Mouse (Mus musculus) Patski (cell line): ENCODE measurements around the gene Vgll4. TPM values are rescaled to one million over a fixed set of nuclear protein-coding genes. Genes with fewer than 3 reads are reported as not detected.

Experiments used
- ATAC-seq: fragments of 100-300 bp; one replicate; pipeline ENCODE4 v1.8.0; 2021
- CTCF ChIA-PET: fragments of 350-600 bp; sonication (Branson Sonifier 250); formaldehyde crosslinking; loops from one replicate; lab custom pipeline; 2022; ENCODE audit warnings: inconsistent platforms; lab: Charles Lee
- POLR2A ChIA-PET: fragments of 350-600 bp; sonication (Branson Sonifier 250); formaldehyde crosslinking; loops from one replicate; lab custom pipeline; 2022; ENCODE audit warnings: antibody characterized with exemption, inconsistent platforms; lab: Charles Lee
- DNase-seq: peaks from one replicate; pipeline ENCODE4 v3.0.0-alpha.2; 2011; ENCODE audit warnings: low read depth, low spot score
- H3K27me3 ChIP-seq: fragments of 371-371 bp; one replicate; pipeline ENCODE4 v1.5.1; 2021
- CTCF ChIP-seq: fragments of 100-300 bp; IDR thresholded peaks from one replicate; pipeline ENCODE4 v1.5.1; 2021
- in situ Hi-C: fragments of 300-500 bp; cut with MboI; formaldehyde crosslinking; loops from 3 replicates; pipeline ENCODE4 v1.11.1; 2018; ENCODE audit warnings: low pct_unique_long_range_greater_than_20kb, mixed read lengths
- polyA plus RNA-seq: library from polyadenylated mRNA; unstranded; gene quantifications from one replicate; pipeline ENCODE4 v1.2.3, GENCODE M21; 2021

The Vgll4 gene
- polyA plus RNA-seq = 98.0 TPM

DNA sequence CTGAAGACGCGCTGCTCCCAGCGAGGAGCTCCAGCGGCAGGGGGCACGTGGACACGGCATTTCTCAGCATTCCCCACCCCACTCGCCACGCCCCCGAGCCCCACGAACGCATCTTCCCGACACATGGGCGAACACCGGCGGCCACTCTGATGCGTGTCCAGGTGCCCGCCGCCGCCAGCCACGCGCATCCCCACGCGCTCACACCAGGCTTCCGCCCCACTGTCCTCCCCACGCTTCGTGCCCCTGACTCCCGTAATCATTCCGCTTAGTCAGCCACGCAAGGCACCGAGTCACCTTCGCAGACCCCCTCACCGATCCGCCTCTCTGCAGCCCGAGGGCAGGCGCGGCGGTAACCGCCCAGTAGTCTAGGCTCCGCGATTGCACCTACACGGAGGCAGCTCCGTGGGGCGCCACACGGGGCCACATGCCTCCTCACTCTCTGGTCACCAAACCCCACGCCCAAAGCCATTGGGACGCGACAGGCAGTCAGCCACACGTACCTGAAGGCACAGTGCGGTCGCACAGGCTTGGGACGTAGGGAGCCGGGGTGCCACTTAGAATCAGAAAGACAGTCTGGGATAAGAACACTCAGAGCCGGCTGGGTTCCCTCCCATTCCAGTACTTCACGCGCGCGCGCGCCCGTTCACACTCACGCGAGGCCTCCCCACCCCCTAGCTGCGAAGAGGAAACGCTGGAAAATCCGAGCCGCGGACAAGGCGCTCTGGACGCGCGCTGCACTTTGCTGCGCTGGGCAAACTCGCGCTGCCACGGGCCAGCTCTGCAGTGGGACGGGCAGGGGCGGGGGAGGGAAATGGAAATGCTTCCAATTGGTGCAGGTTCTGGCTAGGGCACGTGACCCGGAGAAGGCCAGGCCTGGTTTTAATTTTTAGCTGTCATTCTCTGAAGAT lies at the start of gene Vgll4:
Gene Vgll4 (minus strand): TSS at position 782 of the 908 bp plus-strand sequence.
- H3K27me3 ChIP-seq = no peaks in the 10 kb centered on the region
- no peak for TF ChIP-seq CTCF
- DNase-seq = no peak
- peak; percentile 7 for ATAC-seq
- CTCF ChIA-PET = interaction anchor here (1.1 to 2.7 kb wide), 3 partner anchors 15 to 40 kb away, joined by 3 to 14 read pairs (median 8); no protein-coding TSS in a partner anchor
- POLR2A ChIA-PET = interaction anchor here (0.8 to 6.2 kb wide), 5 partner anchors 15 to 42 kb away, joined by 3 to 35 read pairs (median 3); no protein-coding TSS in a partner anchor
- in situ Hi-C loops = loop anchor here (5.0 kb wide), 1 partner anchor 37 kb away; no protein-coding TSS in a partner anchor

DNA sequence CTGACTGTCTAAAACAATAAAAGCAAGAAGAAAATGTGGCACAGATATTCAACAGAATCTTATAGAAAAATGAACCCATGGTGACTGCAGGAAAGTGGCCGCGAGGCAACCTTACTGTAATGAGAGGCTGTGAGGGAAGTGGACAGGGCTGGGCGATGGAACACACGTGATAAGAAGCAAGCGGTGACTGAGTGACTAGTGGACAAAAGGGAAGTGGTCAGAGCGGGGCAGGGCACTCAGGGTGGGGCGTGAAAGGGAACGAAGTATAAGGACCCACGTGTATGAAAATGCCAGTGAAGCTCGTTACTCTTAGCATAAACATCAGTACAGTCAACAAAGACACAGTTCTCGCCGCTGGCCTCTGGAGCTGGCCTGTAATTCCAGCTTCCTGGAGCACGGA lies 45.7 kb upstream of the Vgll4 start:
- no peaks in the 10 kb centered on the region for H3K27me3 ChIP-seq
- in situ Hi-C loops = no loop called here
- CTCF ChIA-PET = interaction anchor here (0.7 to 12.0 kb wide), 4 partner anchors 13 to 295 kb away, joined by 3 to 153 read pairs (median 10); no protein-coding TSS in a partner anchor
- POLR2A ChIA-PET = no interaction called here
- DNase-seq (no peak), ATAC-seq (no peak)
- TF ChIP-seq CTCF = no peak

DNA sequence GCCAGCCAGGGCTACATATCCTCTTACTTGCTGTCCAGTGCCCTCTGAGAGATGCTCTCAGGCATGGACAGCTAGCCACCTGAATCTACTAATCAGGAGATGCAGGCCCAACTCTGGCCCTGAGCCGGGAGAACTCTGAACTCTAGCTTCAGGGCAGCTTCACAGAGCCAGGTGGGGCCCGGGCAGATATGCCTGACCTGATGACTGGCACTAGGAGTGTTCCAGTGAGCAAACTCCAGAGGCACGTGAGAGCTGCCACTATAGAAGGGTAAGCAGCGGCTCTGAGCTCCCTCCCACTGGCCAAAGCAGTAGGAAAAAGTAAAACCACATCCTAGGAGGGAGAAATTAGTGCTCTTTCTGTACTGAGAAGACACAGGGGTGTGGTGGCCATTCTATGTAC lies 43.8 kb upstream of the Vgll4 start:
- ChIA-PET POLR2A (no interaction called here), CTCF (interaction anchor here (1.2 to 12.0 kb wide), 3 partner anchors 15 to 293 kb away, joined by 3 to 153 read pairs (median 16); no protein-coding TSS in a partner anchor)
- H3K27me3 ChIP-seq = no peaks in the 10 kb centered on the region
- no peak for DNase-seq
- TF ChIP-seq CTCF = no peak
- no peak for ATAC-seq
- in situ Hi-C loops = loop anchor here (5.0 kb wide), 1 partner anchor 291 kb away; no protein-coding TSS in a partner anchor

DNA sequence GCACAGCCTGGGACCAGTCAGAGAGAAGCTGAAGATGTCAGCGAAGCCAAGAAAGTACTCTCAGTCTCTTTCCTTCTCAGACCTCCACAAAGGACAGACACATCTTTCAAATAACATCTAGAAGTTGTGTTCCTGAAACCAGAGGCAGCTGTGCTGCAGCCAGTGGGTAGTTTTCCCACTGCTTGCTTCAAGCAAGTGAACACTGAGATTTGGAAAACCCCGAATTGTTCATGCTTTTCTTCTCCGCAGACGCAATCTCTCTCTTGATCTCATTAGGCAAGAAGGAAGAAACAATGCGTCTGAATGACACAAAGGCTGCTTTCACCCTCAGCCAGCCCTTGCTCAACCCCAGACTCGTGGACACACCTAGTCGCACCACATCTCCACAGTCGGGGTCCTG lies 42.0 kb upstream of the Vgll4 start:
- DNase-seq (no peak), ATAC-seq (no peak)
- CTCF ChIA-PET = interaction anchor here (1.3 to 12.0 kb wide), 2 partner anchors 17 to 83 kb away, joined by 3 to 153 read pairs; no protein-coding TSS in a partner anchor
- POLR2A ChIA-PET = interaction anchor here (0.9 kb wide), 1 partner anchor 43 kb away, joined by 3 read pairs; no protein-coding TSS in a partner anchor
- no peak for TF ChIP-seq CTCF
- in situ Hi-C loops = loop anchor here (5.0 kb wide), 1 partner anchor 289 kb away; no protein-coding TSS in a partner anchor
- H3K27me3 ChIP-seq = no peaks in the 10 kb centered on the region

DNA sequence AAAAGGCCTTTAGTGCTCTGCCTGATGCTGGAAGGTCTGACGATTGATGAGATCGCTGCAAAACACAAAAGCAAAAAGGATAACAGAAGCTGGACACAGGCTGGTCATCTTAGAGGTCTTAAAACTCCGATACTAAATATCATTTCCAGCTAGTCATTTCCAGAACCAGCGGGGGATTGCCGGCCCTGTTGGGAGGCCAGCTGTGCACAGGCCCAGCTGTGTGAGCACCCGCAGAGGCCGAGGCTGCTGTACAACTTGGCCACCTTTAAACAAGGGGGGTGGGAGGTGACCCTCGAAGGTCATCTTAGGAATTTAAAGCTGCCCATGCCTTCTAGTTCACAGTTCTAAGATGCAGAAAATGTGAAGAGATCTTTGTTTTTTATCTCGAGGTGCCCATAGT lies 41.0 kb upstream of the Vgll4 start:
- DNase-seq (no peak), ATAC-seq (no peak)
- POLR2A ChIA-PET = no interaction called here
- in situ Hi-C loops = loop anchor here (5.0 kb wide), 1 partner anchor 289 kb away; no protein-coding TSS in a partner anchor
- no peak for TF ChIP-seq CTCF
- H3K27me3 ChIP-seq = no peaks in the 10 kb centered on the region
- CTCF ChIA-PET = interaction anchor here (1.3 to 12.0 kb wide), 2 partner anchors 18 to 82 kb away, joined by 3 to 153 read pairs; no protein-coding TSS in a partner anchor

DNA sequence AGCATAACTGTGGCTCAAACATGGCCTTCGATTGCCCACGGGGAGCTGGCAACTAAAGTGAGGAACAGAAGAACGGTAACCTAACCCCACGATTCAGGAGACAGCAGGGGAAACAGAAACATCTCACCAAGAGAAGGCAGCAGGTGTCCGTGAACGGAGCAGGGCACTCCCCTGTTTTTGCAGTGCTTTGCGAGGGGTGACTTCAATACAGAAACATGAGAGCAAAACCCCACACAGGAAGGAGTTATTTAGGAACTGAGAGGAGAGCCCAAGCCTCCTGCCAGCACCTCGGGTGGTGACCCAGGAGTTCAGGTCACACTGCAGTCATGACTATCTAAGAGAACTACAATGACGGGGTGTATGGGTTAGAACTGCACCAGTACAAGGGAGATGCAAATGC lies 40.5 kb upstream of the Vgll4 start:
- ChIA-PET CTCF (interaction anchor here (1.6 to 12.0 kb wide), 2 partner anchors 19 to 81 kb away, joined by 4 to 153 read pairs; no protein-coding TSS in a partner anchor), POLR2A (no interaction called here)
- TF ChIP-seq CTCF = no peak
- no peaks in the 10 kb centered on the region for H3K27me3 ChIP-seq
- in situ Hi-C loops = loop anchor here (5.0 kb wide), 1 partner anchor 288 kb away; no protein-coding TSS in a partner anchor
- DNase-seq (no peak), ATAC-seq (no peak)

DNA sequence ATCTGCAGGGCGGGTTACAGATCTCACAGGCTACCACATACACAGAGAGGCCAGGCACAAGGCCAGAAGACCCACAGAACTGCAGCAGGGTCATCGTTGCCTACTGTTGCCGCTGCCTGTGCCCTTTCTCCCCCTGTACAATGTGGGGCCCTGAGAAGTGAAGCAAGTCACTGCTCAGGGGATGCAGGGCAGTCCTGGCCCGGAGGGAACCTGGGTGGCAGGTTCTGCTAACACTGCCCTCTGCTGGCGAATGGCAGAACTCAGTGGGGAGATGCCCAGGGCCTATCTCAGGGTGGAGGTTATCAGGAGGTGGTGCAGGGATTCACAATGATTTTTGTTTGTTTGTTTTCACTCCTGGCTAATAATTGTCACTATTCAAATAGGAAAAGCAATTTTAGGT lies 37.9 kb upstream of the Vgll4 start:
- DNase-seq (no peak), ATAC-seq (peak; percentile 56)
- in situ Hi-C loops = loop anchor here (5.0 kb wide), 1 partner anchor 75 kb away; no protein-coding TSS in a partner anchor
- no peaks in the 10 kb centered on the region for H3K27me3 ChIP-seq
- no peak for TF ChIP-seq CTCF
- ChIA-PET POLR2A (no interaction called here), CTCF (interaction anchor here (0.8 to 12.0 kb wide), 12 partner anchors 10 to 283 kb away, joined by 3 to 153 read pairs (median 4); no protein-coding TSS in a partner anchor)

DNA sequence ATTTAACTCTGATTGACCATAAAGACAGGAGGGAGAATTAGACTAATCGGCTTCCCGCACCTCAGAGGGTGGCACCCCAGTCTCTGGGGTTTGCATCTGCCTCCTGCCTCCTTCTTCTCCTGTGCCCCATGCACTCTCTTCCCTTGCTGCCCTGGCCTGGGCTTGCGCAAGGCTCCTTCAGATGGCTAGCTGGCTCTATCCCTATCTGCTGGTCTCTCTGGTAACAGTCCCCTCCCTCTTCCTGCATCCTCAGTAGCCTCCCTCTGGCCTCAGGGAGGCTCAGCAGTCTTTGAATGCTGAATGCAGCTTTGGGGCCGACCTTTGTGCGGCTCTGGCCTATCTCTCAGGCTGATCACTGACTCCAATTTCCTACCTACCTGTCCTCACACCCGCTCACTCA lies 37.2 kb upstream of the Vgll4 start:
- DNase-seq (no peak), ATAC-seq (no peak)
- CTCF ChIA-PET = interaction anchor here (0.8 to 12.0 kb wide), 10 partner anchors 11 to 282 kb away, joined by 3 to 153 read pairs (median 4); no protein-coding TSS in a partner anchor
- no peaks in the 10 kb centered on the region for H3K27me3 ChIP-seq
- POLR2A ChIA-PET = interaction anchor here (1.0 kb wide), 1 partner anchor 38 kb away, joined by 3 read pairs; no protein-coding TSS in a partner anchor
- no peak for TF ChIP-seq CTCF
- in situ Hi-C loops = loop anchor here (5.0 kb wide), 1 partner anchor 75 kb away; no protein-coding TSS in a partner anchor

DNA sequence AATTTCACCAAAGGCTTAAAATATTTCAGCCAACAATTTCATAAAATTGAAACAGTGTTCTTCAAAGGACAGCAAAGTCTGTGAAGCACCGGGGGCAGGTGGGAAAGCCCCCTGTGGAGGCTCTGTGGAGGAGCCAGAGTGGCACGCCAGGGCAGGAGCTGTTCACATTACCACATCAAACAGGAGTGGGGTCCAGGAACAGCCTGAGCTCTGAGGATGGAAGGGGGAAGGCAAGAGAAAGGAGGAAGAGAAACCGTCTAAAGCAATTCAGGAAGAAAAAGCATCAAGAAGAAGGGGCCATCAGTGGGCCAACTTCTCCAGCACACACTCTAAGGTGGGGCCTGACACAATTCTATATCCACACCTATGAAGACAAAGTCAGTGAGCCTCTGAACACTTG lies 36.3 kb upstream of the Vgll4 start:
- ATAC-seq (no peak), DNase-seq (no peak)
- in situ Hi-C loops = loop anchor here (5.0 kb wide), 1 partner anchor 74 kb away; no protein-coding TSS in a partner anchor
- no peaks in the 10 kb centered on the region for H3K27me3 ChIP-seq
- ChIA-PET CTCF (interaction anchor here (1.3 to 12.0 kb wide), 4 partner anchors 11 to 82 kb away, joined by 3 to 153 read pairs (median 22); no protein-coding TSS in a partner anchor), POLR2A (interaction anchor here (1.0 to 1.7 kb wide), 2 partner anchors 37 to 75 kb away, joined by 3 to 5 read pairs; no protein-coding TSS in a partner anchor)
- no peak for TF ChIP-seq CTCF
